Mouse (Mus musculus) bone marrow, adult 2 months (tissue): ENCODE results near the gene Xpo4.

Source experiments
- CTCF ChIP-seq: fragments of 200-500 bp; IDR thresholded peaks from 2 replicates; pipeline ENCODE4 v1.5.1; 2011; ENCODE audit warnings: low read length, control low read depth; ENCODE audit not compliant: control insufficient read depth, insufficient read depth
- POLR2A ChIP-seq: fragments of 200-500 bp; IDR thresholded peaks from 2 replicates; pipeline ENCODE4 v1.6.1; 2011; ENCODE audit warnings: low read depth, mild to moderate bottlenecking, control low read depth, low read length, borderline replicate concordance; ENCODE audit not compliant: control insufficient read depth

DNA sequence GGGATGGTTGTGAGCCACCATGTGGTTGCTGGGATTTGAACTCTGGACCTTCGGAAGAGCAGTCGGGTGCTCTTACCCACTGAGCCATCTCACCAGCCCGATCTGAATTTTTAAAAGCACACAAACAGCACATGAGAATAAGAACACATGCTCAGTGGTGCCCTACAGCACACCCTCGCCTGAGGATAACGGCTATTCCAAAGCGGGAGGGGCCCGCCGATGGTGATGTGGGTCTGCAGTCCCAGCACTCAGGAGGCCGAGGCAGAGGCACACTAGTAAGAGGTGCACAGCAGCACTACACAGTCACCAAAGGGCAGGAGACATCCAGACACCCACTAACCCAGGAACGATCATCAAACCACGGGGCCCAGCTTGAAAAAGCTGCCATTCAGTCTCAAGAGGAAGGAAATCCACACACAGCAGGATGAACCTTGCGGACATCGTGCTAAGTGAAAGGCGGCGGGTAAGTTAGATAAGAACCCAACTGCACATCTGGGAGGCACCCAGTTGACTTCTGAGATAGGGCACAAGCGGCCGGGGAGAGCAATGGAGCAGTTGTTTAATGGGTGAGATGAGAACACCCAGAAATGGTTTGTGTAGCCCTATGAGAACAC is 27.4 kb upstream of the Xpo4 start:
- TF ChIP-seq CTCF: no peak
- TF ChIP-seq POLR2A: no peak
